Mouse (Mus musculus) urinary bladder, adult 18-20 months (tissue): ENCODE measurements around the gene Prm3.
A peak's percentile ranks its signal among the peaks of the same experiment; 100 is the strongest.

ENCODE experiments used
- DNase-seq, 2 experiments: peaks; one replicate each; pipeline ENCODE4 v3.0.0; 2022; ENCODE audit warnings: low spot score in 2 of 2, mixed read lengths in 2 of 2

Prm3 gene

DNA sequence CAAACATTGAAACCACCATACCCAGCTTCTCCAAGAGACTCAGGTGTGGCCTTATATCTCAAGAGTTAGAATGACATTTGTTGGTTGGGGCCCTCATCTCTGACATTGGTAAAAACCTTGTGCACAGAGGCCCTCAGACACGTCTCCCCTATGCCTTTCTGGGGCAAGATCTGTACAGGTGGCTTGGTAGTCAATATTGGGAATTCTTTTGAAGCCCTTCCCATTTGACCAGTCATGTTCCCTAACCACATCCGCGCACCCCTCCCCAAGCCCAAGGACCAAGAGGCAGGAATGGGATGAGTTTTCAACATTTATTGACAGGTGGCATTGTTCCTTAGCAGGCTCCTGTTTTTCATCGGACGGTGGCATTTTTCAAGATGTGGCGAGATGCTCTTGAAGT, 5.3 kb upstream of the Prm3 start, which contains the start of gene Prm2:
Gene Prm2, minus strand, starts transcription at position 101 of the 400 bp plus-strand sequence.
- DNase-seq = no peak

DNA sequence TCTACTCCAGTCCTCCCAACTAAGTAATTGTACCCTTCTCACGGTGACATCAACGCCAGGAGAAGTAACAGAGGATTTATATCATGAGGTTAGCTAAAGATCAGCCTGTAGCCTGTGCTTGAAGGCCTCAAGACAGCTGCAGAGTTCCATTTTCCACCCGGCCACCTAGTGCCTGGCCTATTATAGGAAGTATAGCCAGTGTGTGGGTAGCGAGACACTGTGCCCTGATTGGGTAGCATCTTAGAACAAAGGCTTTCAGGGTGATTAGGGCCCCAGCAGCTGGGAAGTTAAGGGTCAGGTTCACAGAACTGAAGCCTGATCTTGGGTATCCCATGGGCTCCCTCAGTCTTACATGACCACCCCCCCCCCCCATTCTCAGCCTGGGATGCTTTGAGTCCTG, 1.8 kb downstream of the Prm3 start:
- no peak for DNase-seq

DNA sequence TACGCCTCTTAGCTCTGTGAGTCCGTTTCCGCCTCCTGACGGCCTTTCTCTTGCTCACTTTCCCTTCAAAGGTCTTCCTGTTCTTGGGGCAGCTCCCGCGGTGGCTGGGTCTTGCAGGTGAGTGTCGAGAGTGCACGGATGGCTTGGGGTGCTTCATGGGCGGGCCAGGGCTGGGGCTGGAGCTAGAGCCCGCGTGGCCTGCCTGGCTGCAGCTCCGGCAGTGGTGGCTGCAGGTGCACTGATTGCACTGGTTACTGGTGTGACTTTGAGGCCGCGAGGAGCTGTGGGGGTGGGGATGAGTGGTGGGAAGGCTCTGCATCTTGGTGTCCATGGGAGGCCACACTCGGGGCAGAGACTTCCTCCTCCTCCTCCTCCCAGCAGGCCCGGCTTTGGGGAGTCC, 2.4 kb downstream of the Prm3 start, which contains the start of gene Tnp2:
Gene Tnp2, minus strand, starts transcription at position 390 of the 400 bp plus-strand sequence.
- no peak for DNase-seq

DNA sequence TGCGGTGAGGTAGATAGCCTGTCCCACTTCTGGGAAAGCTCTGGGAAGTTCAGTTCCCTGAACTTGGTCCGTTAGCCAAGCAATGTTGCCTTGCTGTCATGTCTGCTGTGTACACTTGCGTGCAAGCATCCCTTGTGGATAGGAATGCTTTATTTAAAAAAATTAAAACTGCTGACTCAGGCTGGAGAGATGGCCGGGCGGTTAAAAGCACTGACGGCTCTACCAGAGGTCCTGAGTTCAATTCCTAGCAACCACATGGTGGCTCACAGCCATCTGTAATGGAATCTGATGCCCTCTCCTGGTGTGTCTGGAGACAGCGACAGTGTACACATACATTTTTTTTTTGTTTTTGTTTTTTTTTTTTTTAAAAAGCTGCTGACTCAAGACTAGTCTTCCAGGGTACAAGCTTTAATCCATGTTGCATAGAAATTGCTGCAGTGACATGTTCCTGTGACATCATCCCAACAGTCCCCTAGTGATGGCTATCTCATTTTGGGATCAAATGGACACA, 3.1 kb downstream of the Prm3 start:
- DNase-seq = no peak

DNA sequence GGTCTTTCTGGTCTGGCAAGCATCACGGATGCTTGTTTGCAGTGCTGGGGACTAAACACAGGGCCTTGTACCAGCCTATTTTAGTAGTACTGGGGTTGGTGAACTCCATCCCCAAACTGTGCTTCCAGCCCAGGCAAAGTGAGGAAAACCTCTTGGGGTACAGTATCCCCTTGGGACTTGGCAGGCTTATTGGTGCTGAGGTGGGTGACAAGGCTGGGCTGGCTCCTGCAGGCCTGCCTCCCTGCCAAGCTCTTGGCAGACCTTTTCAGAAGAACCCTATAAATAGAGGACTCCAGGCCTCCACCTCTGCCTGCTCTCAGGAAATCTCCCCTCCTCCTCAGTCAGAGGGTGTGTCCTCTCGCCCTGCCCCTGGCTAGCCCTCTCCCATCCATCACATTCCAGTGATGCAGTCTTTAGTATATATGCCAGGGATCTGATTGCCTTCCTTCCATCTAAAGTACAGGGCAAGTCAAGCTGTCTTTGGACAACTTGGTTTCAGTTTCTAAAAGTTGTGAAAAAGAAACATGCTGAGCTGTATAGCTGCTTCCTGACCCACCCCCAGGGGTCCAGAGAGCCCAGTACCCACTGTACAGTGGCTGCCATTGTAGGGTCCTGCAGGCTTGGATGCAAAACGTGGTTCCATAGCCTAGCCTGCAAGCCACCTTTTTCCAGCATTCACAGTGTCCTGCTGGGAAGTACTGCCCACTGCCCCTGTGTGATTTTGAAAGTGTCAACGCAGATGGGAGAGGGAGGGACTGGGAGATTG, 3.7 kb downstream of the Prm3 start:
- no peak for DNase-seq

DNA sequence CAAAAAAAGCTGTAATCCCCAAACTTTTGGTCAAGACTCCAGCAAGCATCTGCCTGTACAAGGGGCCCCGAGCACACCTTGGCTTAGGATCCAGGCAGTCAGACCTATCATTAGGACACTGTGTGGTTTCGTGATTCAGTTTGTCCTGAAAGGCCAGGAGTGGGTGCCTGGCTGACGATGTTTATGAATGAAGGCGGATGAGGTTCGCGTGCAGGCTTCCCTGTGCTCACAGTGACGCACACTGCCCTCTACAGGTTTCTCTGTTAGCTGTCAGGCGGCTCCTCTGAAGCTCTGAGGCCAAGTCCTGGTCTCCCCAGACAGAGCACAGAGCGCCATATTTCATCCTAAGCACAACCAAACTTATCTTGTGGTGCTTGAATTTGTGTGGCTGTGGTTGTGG, 4.4 kb downstream of the Prm3 start:
- peak; percentile 44 to 79 for DNase-seq

DNA sequence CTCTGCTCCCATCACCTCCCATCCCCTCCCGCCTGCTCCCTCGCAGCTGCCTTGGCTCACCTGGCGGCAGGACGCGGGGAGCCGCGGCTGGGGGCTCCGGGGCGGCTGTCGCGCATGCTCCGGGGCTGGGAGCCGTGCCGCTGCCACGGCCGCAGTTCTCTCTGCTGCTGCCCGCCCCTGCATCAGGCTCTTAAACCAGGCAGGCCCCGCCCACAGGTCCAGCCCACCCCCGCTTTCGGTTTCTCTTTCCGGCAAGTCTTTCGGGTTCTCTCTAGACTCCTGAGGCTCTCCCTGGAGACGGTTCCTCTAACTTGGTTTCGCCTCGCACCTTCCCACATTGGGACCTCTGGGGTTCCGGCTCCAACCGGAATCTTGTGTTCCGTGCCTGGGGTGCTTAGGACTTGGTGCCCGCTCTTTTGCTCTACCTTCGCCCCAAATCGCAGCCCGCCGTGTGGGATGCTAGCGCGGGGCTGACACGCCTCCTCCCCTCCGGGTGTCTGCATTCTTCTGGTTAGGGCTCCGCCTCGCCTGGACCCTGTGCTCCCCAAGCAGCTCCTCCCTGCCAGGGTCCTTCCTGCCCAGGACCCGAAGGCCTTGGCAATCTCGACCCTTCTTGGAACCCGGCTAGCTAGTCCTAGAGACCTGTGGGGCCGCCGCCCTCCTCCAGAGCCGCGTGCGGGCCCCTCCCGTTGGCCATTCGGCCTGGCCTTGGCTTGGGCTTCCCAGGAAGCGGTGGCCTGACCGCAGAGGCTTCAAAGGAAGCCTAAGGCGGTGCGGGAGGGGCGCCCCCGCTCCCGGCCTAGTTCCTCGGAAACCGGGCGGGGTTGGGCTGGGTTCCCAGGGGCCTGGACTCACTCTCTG, 5.1 kb downstream of the Prm3 start, which contains the start of gene Socs1:
Gene Socs1, minus strand, starts transcription at position 166 of the 861 bp plus-strand sequence.
- peak; percentile 85 to 87 for DNase-seq

DNA sequence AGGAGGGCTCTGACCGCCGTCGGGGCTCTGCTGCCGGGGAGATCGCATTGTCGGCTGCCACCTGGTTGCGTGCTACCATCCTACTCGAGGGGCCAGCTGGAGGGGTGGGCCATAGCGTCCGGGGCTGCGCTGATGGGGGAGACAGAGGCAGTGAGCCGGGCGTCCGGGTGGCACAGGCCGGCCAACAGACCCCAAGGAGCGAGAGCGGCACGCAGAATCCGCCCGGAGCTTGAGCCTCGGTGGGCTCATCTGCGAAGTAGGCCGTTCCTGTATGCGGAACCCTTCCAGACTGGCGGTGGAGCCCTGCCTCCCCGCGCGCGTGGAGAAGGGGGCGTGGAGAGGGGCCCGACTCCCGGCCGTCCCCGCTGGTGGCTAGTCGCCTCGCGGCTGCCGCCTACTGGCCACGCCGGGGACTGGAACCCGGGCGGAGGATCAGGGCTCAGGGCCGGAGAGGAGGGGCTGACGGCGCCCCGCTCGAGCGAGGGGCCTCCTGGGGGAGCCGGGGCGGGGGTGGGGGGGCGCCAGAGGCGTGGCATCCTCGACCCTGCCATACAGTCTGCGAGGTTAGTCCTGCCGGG, 5.8 kb downstream of the Prm3 start:
- DNase-seq = peak; percentile 85 to 86

DNA sequence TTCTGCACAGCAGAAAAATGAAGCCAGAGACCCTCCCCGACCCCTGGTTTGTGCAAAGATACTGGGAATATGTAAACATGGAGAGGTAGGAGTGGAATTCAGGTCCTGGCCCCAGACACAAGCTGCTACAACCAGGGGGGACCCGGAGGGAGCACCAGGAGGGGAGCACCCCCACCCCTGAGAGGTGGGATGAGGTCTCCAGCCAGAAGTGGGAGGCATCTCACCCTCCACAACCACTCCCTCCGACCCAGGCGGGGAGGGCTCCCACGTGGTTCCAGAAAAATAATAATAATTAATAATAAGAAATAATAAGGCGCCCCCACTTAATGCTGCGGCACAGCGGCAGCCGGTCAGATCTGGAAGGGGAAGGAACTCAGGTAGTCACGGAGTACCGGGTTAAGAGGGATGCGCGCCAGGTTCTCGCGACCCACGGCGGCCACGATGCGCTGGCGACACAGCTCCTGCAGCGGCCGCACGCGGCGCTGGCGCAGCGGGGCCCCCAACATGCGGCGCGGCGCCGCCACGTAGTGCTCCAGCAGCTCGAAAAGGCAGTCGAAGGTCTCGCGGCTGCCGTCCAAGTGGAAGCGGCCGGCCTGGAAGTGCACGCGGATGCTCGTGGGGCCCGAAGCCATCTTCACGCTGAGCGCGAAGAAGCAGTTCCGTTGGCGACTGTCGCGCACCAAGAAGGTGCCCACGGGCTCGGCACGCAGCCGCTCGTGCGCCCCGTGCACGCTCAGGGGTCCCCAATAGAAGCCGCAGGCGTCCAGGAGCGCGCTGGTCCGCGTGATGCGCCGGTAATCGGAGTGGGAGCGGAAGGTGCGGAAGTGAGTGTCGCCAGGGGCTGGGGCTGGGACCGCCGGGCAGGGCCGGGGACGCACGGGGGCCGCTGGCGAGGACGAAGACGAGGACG, 6.6 kb downstream of the Prm3 start:
- no peak for DNase-seq

DNA sequence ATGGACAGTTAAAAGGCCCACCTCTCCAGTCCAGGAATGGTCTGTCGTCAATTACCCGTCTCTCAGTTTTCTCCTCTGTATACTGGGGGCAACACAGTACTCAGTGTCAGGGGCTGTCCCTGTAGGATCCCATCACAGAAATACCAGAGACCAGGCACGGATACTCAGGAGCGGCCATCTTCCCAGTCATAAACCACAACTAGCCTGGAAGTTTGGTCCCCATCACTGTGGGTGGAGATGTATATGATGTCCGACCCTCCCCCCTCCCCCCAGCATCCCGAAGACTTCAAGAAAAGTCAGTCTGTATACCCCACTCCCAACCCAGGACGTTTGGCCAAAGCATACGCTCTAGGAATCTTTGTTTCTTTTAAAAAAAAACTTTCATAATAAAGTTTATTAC, 7.3 kb downstream of the Prm3 start:
- no peak for DNase-seq

DNA sequence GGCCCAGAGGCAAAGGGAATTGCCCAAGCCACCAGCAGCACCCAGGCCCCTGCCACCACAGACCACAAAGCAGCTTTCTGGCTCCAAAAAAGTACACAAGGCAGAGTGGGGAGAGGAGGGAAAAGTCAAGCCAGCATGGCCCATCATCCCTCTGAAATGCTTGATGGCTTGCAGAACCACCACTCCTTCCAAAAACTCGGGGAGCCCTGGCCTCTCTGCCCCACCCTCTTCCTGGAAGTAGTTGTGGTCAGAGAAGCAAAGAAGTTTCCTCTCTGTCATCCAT, 7.6 kb downstream of the Prm3 start:
- DNase-seq = no peak

DNA sequence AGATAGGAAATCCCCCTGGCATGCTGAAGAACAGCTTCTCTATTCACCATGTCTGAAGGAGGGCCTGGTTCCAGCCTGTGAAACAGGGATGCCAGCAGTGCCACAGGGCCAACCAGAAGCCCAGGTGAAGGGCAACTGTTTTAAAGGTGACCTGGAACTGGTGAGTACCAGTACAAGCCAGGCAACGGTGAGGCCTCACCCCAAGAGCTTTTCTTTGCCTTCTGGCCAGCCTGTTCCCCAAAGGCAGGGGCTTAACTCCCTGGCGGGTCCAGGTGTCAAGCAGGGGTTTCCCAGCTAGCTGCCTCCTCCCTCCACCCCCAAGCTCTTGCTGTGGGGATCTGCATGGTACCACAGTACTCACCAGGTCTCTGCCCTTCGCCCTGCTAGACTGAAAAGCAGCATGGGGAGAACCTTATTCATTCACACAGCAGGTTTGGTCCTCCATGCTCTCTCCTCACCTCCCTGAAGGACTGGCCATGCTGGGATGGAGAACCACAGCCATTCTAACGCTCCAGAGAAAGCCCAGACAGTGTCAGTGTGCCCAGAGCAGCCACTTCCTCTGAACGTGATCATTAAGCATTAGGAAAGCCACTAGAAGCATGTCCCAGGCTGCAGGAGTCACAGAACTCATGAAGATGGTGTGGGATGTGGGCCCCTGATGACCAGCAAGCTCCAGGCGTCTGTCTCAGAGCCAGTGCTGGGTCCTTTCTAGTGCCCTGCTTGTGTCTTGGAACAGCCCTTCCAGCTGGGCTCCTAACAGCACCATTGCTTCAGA, 8.2 kb downstream of the Prm3 start:
- DNase-seq = no peak

DNA sequence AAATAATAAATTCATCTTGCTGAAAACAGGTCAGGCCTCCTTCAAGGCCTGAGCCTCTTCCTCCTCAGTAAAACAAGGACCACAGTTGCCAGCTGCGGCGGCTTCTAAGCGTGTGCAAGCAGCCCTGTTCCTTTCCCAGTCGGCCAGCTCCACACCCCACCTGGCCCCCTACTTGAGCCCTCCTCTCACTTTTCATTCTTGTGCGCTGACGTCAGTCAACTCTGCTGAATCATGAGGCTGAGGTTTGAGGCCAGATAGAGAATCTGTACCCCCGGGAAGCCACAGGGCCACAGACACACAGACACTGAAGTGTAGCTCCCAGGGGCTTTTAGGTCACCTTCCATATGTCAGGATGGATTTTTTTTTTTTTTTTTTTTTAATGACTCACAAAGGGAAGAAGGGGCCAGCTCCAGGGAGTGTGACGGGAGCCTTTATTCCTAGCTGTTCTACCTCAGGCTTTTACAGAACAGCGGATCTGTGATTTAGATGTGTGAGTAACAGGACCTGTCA, 8.8 kb downstream of the Prm3 start:
- DNase-seq = no peak

DNA sequence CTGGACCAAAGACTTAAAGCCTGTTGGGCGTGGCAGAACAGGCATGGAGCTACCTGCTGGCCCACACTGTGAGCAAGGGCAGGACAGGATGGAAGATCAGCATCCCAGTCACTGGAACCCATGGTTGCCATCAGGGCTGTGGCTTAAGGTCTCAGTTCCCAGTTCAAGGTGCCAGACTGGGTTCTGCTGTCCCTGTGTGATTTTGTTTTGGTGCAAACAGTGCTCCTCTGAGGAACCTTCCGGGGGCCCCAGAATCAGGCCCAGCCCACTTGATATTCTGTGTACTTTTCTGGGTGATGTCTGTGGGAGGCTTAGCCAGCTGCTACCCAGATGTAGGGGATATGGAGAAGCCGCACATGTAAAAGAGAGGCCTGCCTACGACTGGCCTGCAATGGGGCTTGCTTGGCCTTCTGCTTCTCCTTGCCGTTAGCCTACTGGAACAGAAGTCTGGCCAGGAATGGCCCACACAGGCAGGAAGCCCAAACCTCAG, 10.0 kb downstream of the Prm3 start:
- no peak for DNase-seq

DNA sequence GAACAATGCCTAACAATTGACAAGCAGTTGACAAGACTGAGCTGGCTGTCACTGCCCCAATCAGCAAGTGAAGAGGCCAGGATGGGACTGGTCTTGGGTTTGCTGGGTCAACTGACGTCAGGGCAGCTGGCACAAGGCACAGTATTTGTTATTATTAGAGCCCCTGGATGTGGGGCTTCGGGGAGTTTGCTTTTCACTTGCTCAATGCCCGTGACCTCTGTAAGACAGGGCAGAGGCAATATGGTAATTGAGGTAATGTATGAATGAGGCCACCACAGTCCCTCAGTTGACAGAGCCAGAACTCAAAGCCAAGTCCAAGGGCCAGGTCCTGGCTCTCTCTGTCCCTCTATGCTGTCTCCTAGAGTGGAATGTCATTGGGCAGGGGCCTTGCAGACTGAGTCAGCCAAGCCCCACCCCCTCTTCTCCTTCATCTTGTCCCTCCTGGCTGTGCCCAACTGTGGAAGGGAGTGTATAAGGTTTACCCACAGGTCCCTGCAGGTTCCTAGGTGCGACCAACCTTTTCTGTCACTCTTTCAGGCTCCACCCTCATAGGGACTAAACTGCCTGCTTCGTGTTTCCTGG, 13.0 kb downstream of the Prm3 start:
- DNase-seq = no peak

DNA sequence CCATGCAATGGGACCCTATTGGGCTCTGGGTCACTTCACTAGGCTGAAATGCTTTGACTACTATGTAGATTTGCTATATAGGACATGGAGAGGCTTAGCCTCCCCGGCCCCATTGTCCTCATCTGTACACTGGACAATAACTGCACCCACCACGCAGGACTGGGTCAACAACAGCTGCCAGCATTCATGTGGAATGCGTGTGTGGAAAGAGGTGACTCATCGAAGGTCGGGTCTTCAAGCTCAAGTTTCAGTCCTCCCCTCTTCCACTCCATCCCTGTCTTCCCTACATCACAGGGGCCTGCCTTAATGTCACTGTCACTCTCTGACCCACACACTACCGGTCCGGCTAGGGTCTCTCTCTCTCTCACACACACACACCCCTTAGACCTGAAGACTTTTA, 14.4 kb downstream of the Prm3 start:
- no peak for DNase-seq

DNA sequence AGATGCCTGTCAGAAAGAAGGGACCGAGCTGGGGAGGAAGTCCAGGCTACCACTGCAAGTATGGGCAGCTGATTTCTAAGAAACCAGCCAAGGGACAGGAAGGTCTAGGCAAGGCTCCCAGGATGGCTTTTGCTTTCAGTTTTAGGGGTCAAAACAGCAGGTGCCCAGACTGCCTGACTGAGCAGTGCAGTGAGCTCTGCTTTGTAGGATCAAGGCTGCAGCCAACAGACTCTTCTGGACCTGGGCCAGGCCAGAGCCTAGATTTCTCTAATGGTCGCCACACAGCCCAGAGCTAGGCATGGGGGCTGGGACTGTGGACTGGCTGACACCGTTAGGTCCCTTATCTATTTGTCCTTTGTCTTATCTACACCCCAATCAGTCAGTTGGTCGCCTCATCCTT, 16.0 kb downstream of the Prm3 start:
- no peak for DNase-seq

DNA sequence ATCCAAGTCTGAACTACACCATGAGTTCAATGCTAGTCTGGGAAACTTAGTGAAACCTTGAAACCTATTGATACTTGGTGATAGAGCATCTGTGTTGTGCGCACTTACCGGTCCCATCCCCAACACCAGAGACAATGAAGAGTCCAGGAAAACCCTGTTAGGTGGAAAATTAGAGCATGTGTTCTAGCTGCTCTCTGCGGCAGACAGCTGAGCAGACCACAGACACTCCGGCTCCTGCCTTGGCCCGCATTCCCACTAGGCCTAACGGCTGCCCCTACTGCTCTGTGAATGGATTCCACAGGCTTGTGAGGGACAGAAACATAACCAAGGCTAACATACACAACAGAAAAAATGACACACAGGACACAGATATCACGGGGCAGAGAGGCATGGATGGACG, 17.2 kb downstream of the Prm3 start:
- no peak for DNase-seq

DNA sequence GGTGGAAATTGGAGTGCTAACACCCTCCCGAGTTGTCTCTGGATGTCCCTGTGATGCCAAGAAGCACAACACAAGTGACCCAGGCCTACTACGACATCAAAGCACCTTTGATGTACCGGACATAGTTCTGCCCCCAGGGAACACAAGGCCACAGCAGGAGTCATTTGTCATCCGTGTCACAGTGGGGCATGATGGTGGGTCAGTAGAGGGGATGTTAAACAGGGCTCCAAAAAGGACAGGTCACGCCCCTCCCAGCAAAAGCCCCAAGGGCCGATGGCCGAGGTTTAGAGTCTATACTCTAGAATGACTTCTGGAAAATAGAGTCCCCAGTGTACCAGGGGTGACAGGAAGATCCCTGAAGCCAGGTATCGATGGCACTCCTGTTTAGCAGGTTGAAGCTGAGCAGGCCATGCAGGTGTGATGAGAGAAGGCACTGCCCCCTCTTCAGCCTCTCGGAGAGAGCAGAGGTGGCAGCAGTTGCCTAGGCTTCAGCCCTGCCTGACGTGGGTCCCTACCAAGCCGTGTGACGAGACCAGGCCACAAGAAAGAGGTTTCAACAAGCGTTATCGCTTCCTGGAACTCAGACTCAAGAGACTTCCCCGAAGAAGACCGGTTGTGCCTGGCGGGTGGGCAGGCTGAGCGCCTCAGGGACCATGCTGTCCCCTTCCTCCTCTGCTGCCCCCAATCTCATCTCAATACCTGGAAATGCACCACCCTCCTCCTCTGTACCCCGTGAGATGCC, 18.8 kb downstream of the Prm3 start:
- no peak for DNase-seq
